Mouse (Mus musculus): ENCODE measurements around the gene Gkn3. TPM values are rescaled to one million over a fixed set of nuclear protein-coding genes. Genes with fewer than 3 reads are reported as not detected.

Gkn3 gene
- total and polyA plus RNA-seq, 3 experiments: 1.7 to 2.1 (median 1.9) TPM

GRCm38 (mm10) chr6:87335935-87336295 lies 52.8 kb downstream of the Gkn3 start:
- H3K79me2 ChIP-seq (replicated peaks; ENCODE audit: control insufficient read depth, insufficient read depth, low read length): no peaks in the 10 kb centered on the region
- no peaks in the 10 kb centered on the region; the same call in 1 of the 2 replicates for H3K27me3 ChIP-seq (ENCODE audit: control insufficient read depth, insufficient read depth, low read length)
- no peak for DNase-seq
- WGBS: 30% methylated on average over 6 of the region's 6 CpGs
- H3K36me3 ChIP-seq (ENCODE audit: control insufficient read depth, insufficient read depth, low read length): no peaks in the 10 kb centered on the region
- TF ChIP-seq CTCF (IDR thresholded peaks at IDR 0.05): no peak
- TF ChIP-seq EP300 (IDR thresholded peaks at IDR 0.05; ENCODE audit: insufficient read depth, low read depth, low read length): no peak
- no peak for TF ChIP-seq POLR2A (IDR thresholded peaks at IDR 0.05; ENCODE audit: insufficient read depth, low read depth, low read length)
- H3K4me3 ChIP-seq: no peak overlapping the region
- H3K4me1 ChIP-seq (ENCODE audit: control insufficient read depth, insufficient read depth, low read length): no peaks in the 10 kb centered on the region
- intact Hi-C loops (cut with DNase I): loop anchor here (1.0 kb wide), 1 partner anchor 235 kb away; no protein-coding TSS in a partner anchor
- no peak overlapping the region for H3K9ac ChIP-seq (ENCODE audit: low read depth, low read length)
- H3K27ac ChIP-seq: no peak overlapping the region

GRCm38 (mm10) chr6:87335091-87335934 lies 53.4 kb downstream of the Gkn3 start, which contains the start of gene Antxr1:
TSS of gene Antxr1 (minus strand) at chr6:87335821.
- DNase-seq: peak; percentile 66 to 70
- under 1% methylated on average over 53 of the region's 54 CpGs for WGBS
- H3K27me3 ChIP-seq (ENCODE audit: control insufficient read depth, insufficient read depth, low read length): no peaks in the 10 kb centered on the region; the same call in 1 of the 2 replicates
- no peaks in the 10 kb centered on the region for H3K36me3 ChIP-seq (ENCODE audit: control insufficient read depth, insufficient read depth, low read length)
- no peaks in the 10 kb centered on the region for H3K79me2 ChIP-seq (replicated peaks; ENCODE audit: control insufficient read depth, insufficient read depth, low read length)
- peak within 1 kb of the TSS; percentile 76 for H3K27ac ChIP-seq
- no peaks in the 10 kb centered on the region for H3K4me1 ChIP-seq (ENCODE audit: control insufficient read depth, insufficient read depth, low read length)
- peak within 1 kb of the TSS; percentile 75 for H3K9ac ChIP-seq (ENCODE audit: low read depth, low read length)
- TF ChIP-seq CTCF (IDR thresholded peaks at IDR 0.05): peak; percentile 67
- no peak for TF ChIP-seq EP300 (IDR thresholded peaks at IDR 0.05; ENCODE audit: insufficient read depth, low read depth, low read length)
- H3K4me3 ChIP-seq: peak within 1 kb of the TSS; percentile 59
- intact Hi-C loops (cut with DNase I): loop anchor here (1.0 kb wide), 1 partner anchor 234 kb away; no protein-coding TSS in a partner anchor

GRCm38 (mm10) chr6:87334361-87335090 lies 54.2 kb downstream of the Gkn3 start:
- peak in 1 of 2 experiments; percentile 32 for DNase-seq
- H3K79me2 ChIP-seq (replicated peaks; ENCODE audit: control insufficient read depth, insufficient read depth, low read length): no peaks in the 10 kb centered on the region
- 23% methylated on average over 11 of the region's 11 CpGs for WGBS
- H3K27ac ChIP-seq: peak overlapping the region; percentile 76
- peak overlapping the region; percentile 59 for H3K4me3 ChIP-seq
- intact Hi-C loops (cut with DNase I): loop anchor here (1.0 kb wide), 1 partner anchor 233 kb away; no protein-coding TSS in a partner anchor
- H3K27me3 ChIP-seq (ENCODE audit: control insufficient read depth, insufficient read depth, low read length): no peaks in the 10 kb centered on the region; the same call in 1 of the 2 replicates
- TF ChIP-seq CTCF (IDR thresholded peaks at IDR 0.05) (peak; percentile 28), EP300 (IDR thresholded peaks at IDR 0.05; ENCODE audit: insufficient read depth, low read depth, low read length) (no peak)
- no peaks in the 10 kb centered on the region for H3K4me1 ChIP-seq (ENCODE audit: control insufficient read depth, insufficient read depth, low read length)
- H3K36me3 ChIP-seq (ENCODE audit: control insufficient read depth, insufficient read depth, low read length): no peaks in the 10 kb centered on the region
- peak overlapping the region; percentile 16 for H3K9ac ChIP-seq (ENCODE audit: low read depth, low read length)

Other genes with a start within 250 kb of the Gkn3 start
- gene Antxr1, start 53.1 kb downstream of the Gkn3 start, total RNA-seq (2021): 1 to 10 TPM; 6.5 to 8.5 TPM
- 4.8 and 7.1 TPM in 2 replicates for gene Antxr1, start 53.1 kb downstream of the Gkn3 start, polyA plus RNA-seq (2012; rRNA removed)
- not detected for gene Gkn1, start 38.0 kb downstream of the Gkn3 start, total RNA-seq (2021)
- gene Gkn1, start 38.0 kb downstream of the Gkn3 start, polyA plus RNA-seq (2012; rRNA removed): 0.12 TPM in 2 replicates
- not detected for gene Gkn2, start 15.6 kb downstream of the Gkn3 start, total RNA-seq (2021)
- gene Gkn2, start 15.6 kb downstream of the Gkn3 start, polyA plus RNA-seq (2012; rRNA removed): not detected in 2 replicates
- 10 to 100 TPM; 51.0 to 60.1 TPM for gene Bmp10, start 40.1 kb upstream of the Gkn3 start, total RNA-seq (2021)
- 53.8 and 106 TPM in 2 replicates for gene Bmp10, start 40.1 kb upstream of the Gkn3 start, polyA plus RNA-seq (2012; rRNA removed)
- 1 to 10 TPM; 3.2 to 3.8 TPM for gene Arhgap25, start 144.3 kb upstream of the Gkn3 start, total RNA-seq (2021)
- gene Arhgap25, start 144.3 kb upstream of the Gkn3 start, polyA plus RNA-seq (2012; rRNA removed): 1.8 and 1.9 TPM in 2 replicates
- gene Prokr1, start 201.8 kb upstream of the Gkn3 start, total RNA-seq (2021): under 1 TPM; 0.37 to 0.77 TPM
- gene Prokr1, start 201.8 kb upstream of the Gkn3 start, polyA plus RNA-seq (2012; rRNA removed): 0.23 and 0.97 TPM in 2 replicates